ENCODE assay signal across 8 mouse cellular contexts in genomic region chr4:48754466-48755171, GRCm38 (mm10).
A peak's percentile ranks its signal among the peaks of the same experiment; 100 is the strongest.
DNase-seq lines count a peak whose midpoint lies in the region; ATAC-seq and TF ChIP-seq lines count a peak whose summit lies in the region.

No protein-coding gene starts in this region.

- no peak overlapping the region for H3K4me2 ChIP-seq in kidney, embryonic 15.5 days

- no peak overlapping the region for H3K4me3 ChIP-seq in kidney, embryonic 15.5 days (replicated peaks)
- H3K4me3 ChIP-seq in layer of hippocampus, adult 2 months, result peak overlapping the region; percentile 15; the same call in 1 of the 2 replicates

- DNase-seq in kidney, adult 9 months, result no peak
- peak; percentile 8 for DNase-seq in cerebellum, adult 9-10 months
- peak; percentile 72 for DNase-seq in gastrocnemius, postnatal 10 days
- DNase-seq in layer of hippocampus, adult 2 months (ENCODE audit: low spot score in 2 of 2), result peak; percentile 67 to 78
- DNase-seq in mesoderm, embryonic 11.5 days (ENCODE audit: low read depth, low spot score), result peak; percentile 23
- DNase-seq in yolk sac, embryonic 10.5 days (ENCODE audit: low spot score), result no peak

- 0 out of 2 replicates have a peak overlapping the region, but pooled peaks have one; percentile 27 for H3K27ac ChIP-seq in kidney, embryonic 15.5 days
- H3K27ac ChIP-seq in layer of hippocampus, adult 2 months, result peak overlapping the region; percentile 48

- no peaks in the 10 kb centered on the region for H3K9me3 ChIP-seq in kidney, embryonic 15.5 days (replicated peaks)

- no peak for TF ChIP-seq CTCF in layer of hippocampus, adult 2 months (conservative IDR thresholded peaks at IDR 0.05)

- 53% methylated on average over 13 of the region's 13 CpGs for WGBS in kidney, embryonic 15.5 days

- ATAC-seq in kidney, embryonic 15.5 days (replicated peaks; ENCODE audit: low FRiP score), result 0 out of 2 replicates have a peak, but pooled peaks have one; percentile 18
- no peak for ATAC-seq in megakaryocyte progenitor cell, adult 5-6 weeks (replicated peaks; ENCODE audit: poor library complexity)

- no peaks in the 10 kb centered on the region for H3K36me3 ChIP-seq in kidney, embryonic 15.5 days

- H3K9ac ChIP-seq in kidney, embryonic 15.5 days, result no peak overlapping the region

- H3K4me1 ChIP-seq in kidney, embryonic 15.5 days, result peaks cover 6% of the 10 kb centered on the region

- H3K27me3 ChIP-seq in kidney, embryonic 15.5 days, result no peaks in the 10 kb centered on the region

Comparison
In these comparisons a context has a peak if more than half of its experiments do, and no peak if none do; other contexts are left out.
1. DNase-seq: peak in cerebellum, adult 9-10 months (single experiment), gastrocnemius, postnatal 10 days (single experiment), layer of hippocampus, adult 2 months (2 of 2) and mesoderm, embryonic 11.5 days (single experiment); none in kidney, adult 9 months (single experiment) and yolk sac, embryonic 10.5 days (single experiment).